Mouse (Mus musculus) cortical plate, adult 2 months (tissue): ENCODE data around the gene Gm11938. TPM values are rescaled to one million over a fixed set of nuclear protein-coding genes. Genes with fewer than 3 reads are reported as not detected.

Experiments
- H3K27ac ChIP-seq: fragments of 200-500 bp; 2 replicates; pipeline ENCODE4 v1.5.1; 2012; ENCODE audit warnings: low read length, control low read depth, inconsistent platforms; ENCODE audit not compliant: insufficient read depth
- H3K4me1 ChIP-seq: fragments of 200-500 bp; 2 replicates; pipeline ENCODE4 v1.6.1; 2011; ENCODE audit warnings: low read length; ENCODE audit not compliant: control insufficient read depth, insufficient read depth
- H3K4me3 ChIP-seq: fragments of 200-500 bp; 2 replicates; pipeline ENCODE4 v1.5.1; 2011; ENCODE audit warnings: mild to moderate bottlenecking, low read length, control low read depth; ENCODE audit not compliant: insufficient read depth
- CTCF ChIP-seq: fragments of 200-500 bp; IDR thresholded peaks from 2 replicates; pipeline ENCODE4 v1.5.1; 2011; ENCODE audit warnings: mild to moderate bottlenecking, control low read depth, low read length; ENCODE audit not compliant: insufficient read depth; ENCODE audit errors: extremely low read depth
- POLR2A ChIP-seq: fragments of 200-500 bp; IDR thresholded peaks from 2 replicates; pipeline ENCODE4 v1.6.1; 2011; ENCODE audit warnings: mild to moderate bottlenecking, low read length, control low read depth; ENCODE audit not compliant: insufficient read depth; ENCODE audit errors: extremely low read depth
- polyA plus RNA-seq: library from polyadenylated mRNA; depleted of rRNA; stranded (reverse); fragments of >200 nt; gene quantifications from 2 replicates; pipeline ENCODE4 v1.2.3, GENCODE M21; 2012; rRNA removed

Gene Gm11938
- polyA plus RNA-seq, 1 experiment = not detected

- TF ChIP-seq POLR2A (no peak), CTCF (peak; percentile 62)
- no peak overlapping the region for H3K4me3 ChIP-seq
- no peaks in the 10 kb centered on the region for H3K4me1 ChIP-seq
- H3K27ac ChIP-seq = no peak overlapping the region
These were observed 29.0 kb downstream of the Gm11938 start for GRCm38 (mm10) chr11:99574106-99574505.

- H3K4me1 ChIP-seq = no peaks in the 10 kb centered on the region
- H3K4me3 ChIP-seq = no peak overlapping the region
- H3K27ac ChIP-seq = no peak overlapping the region
- TF ChIP-seq POLR2A = no peak
These were observed 29.9 kb downstream of the Gm11938 start for GRCm38 (mm10) chr11:99573164-99573563.

- TF ChIP-seq POLR2A = no peak
- no peak for TF ChIP-seq CTCF
- Histone ChIP-seq H3K27ac (no peak within 1 kb of the TSS), H3K4me3 (no peak within 1 kb of the TSS), H3K4me1 (no peaks in the 10 kb centered on the region)
These were observed 36.6 kb downstream of the Gm11938 start, which contains the start of gene Krtap3-1 for GRCm38 (mm10) chr11:99566530-99566929. Gene Krtap3-1, minus strand, starts transcription at chr11:99566630.

GRCm38 (mm10) chr11:99562580-99562979 lies 40.5 kb downstream of the Gm11938 start:
- no peak for TF ChIP-seq POLR2A
- TF ChIP-seq CTCF = no peak
- Histone ChIP-seq H3K4me1 (no peaks in the 10 kb centered on the region; the same call in 1 of the 2 replicates), H3K27ac (no peak overlapping the region), H3K4me3 (no peak overlapping the region)

GRCm38 (mm10) chr11:99559366-99559765 lies 43.7 kb downstream of the Gm11938 start, which contains the start of gene Gm11939:
Gene Gm11939, minus strand, starts transcription at chr11:99559466.
- Histone ChIP-seq H3K4me3 (no peak within 1 kb of the TSS), H3K4me1 (no peaks in the 10 kb centered on the region; the same call in 1 of the 2 replicates), H3K27ac (no peak within 1 kb of the TSS)
- TF ChIP-seq CTCF (no peak), POLR2A (no peak)

- H3K4me3 ChIP-seq = no peak overlapping the region
- TF ChIP-seq POLR2A (no peak), CTCF (no peak)
- H3K4me1 ChIP-seq = no peaks in the 10 kb centered on the region; the same call in 1 of the 2 replicates
- no peak overlapping the region for H3K27ac ChIP-seq
These were observed 44.9 kb downstream of the Gm11938 start for GRCm38 (mm10) chr11:99557976-99558745.

- TF ChIP-seq POLR2A = no peak
- Histone ChIP-seq H3K4me1 (no peaks in the 10 kb centered on the region; the same call in 1 of the 2 replicates), H3K4me3 (no peak within 1 kb of the TSS), H3K27ac (no peak within 1 kb of the TSS)
These were observed 46.4 kb downstream of the Gm11938 start, which contains the start of gene Krtap3-2 for GRCm38 (mm10) chr11:99556753-99557152. Gene Krtap3-2, minus strand, starts transcription at chr11:99556853.

- H3K4me1 ChIP-seq = no peaks in the 10 kb centered on the region; the same call in 1 of the 2 replicates
- no peak overlapping the region for H3K27ac ChIP-seq
- no peak for TF ChIP-seq POLR2A
- TF ChIP-seq CTCF = no peak
- H3K4me3 ChIP-seq = no peak overlapping the region
These were observed 46.9 kb downstream of the Gm11938 start for GRCm38 (mm10) chr11:99556195-99556594.

Other genes starting within 250 kb of the Gm11938 start
- gene Krt28, start 228.4 kb downstream of the Gm11938 start, polyA plus RNA-seq = 0.15 and 0.25 TPM in 2 replicates
- gene Krt10, start 213.9 kb downstream of the Gm11938 start, polyA plus RNA-seq = 10.5 and 12.9 TPM in 2 replicates
- gene Krt12, start 181.0 kb downstream of the Gm11938 start, polyA plus RNA-seq = 16.4 and 16.9 TPM in 2 replicates
- 0.06 and 0.13 TPM in 2 replicates for gene Krt20, start 165.2 kb downstream of the Gm11938 start, polyA plus RNA-seq
- gene Krt23, start 110.2 kb downstream of the Gm11938 start, polyA plus RNA-seq = not detected in 2 replicates
- gene Krt39, start 82.0 kb downstream of the Gm11938 start, polyA plus RNA-seq = not detected in 2 replicates
- gene Krt40, start 60.1 kb downstream of the Gm11938 start, polyA plus RNA-seq = not detected in 2 replicates
- gene Krtap3-3, start 52.4 kb downstream of the Gm11938 start, polyA plus RNA-seq = not detected in 2 replicates
- gene Krtap3-2, start 46.5 kb downstream of the Gm11938 start, polyA plus RNA-seq = not detected in 2 replicates
- not detected in 2 replicates for gene Gm11939, start 43.8 kb downstream of the Gm11938 start, polyA plus RNA-seq
- gene Krtap3-1, start 36.7 kb downstream of the Gm11938 start, polyA plus RNA-seq = not detected in 2 replicates
- gene Krtap1-5, start 22.3 kb downstream of the Gm11938 start, polyA plus RNA-seq = not detected in 2 replicates
- not detected in 2 replicates for gene Krtap1-4, start 19.7 kb downstream of the Gm11938 start, polyA plus RNA-seq
- gene Krtap1-3, start 12.0 kb downstream of the Gm11938 start, polyA plus RNA-seq = not detected in 2 replicates
- not detected in 2 replicates for gene Krtap9-3, start 5.2 kb downstream of the Gm11938 start, polyA plus RNA-seq
- gene Gm11937, start 6.9 kb upstream of the Gm11938 start, polyA plus RNA-seq = not detected in 2 replicates
- gene Krtap2-4, start 11.5 kb upstream of the Gm11938 start, polyA plus RNA-seq = not detected in 2 replicates
- not detected in 2 replicates for gene Gm11562, start 17.1 kb upstream of the Gm11938 start, polyA plus RNA-seq
- gene Krtap4-1, start 24.9 kb upstream of the Gm11938 start, polyA plus RNA-seq = not detected in 2 replicates
- gene Krtap4-2, start 31.8 kb upstream of the Gm11938 start, polyA plus RNA-seq = not detected in 2 replicates
- gene Krtap4-7, start 40.8 kb upstream of the Gm11938 start, polyA plus RNA-seq = not detected in 2 replicates
- gene Gm11555, start 46.9 kb upstream of the Gm11938 start, polyA plus RNA-seq = not detected in 2 replicates
- not detected in 2 replicates for gene Gm11563, start 55.7 kb upstream of the Gm11938 start, polyA plus RNA-seq
- gene Krtap4-6, start 62.7 kb upstream of the Gm11938 start, polyA plus RNA-seq = not detected in 2 replicates
- not detected in 2 replicates for gene Gm14190, start 87.4 kb upstream of the Gm11938 start, polyA plus RNA-seq
- not detected in 2 replicates for gene Gm14180, start 131.0 kb upstream of the Gm11938 start, polyA plus RNA-seq
- not detected in 2 replicates for gene Gm11595, start 169.6 kb upstream of the Gm11938 start, polyA plus RNA-seq
- gene Krtap4-8, start 177.4 kb upstream of the Gm11938 start, polyA plus RNA-seq = not detected in 2 replicates
- not detected in 2 replicates for gene Krtap4-9, start 181.9 kb upstream of the Gm11938 start, polyA plus RNA-seq
- not detected in 2 replicates for gene Gm11596, start 190.2 kb upstream of the Gm11938 start, polyA plus RNA-seq
- gene Gm11569, start 195.6 kb upstream of the Gm11938 start, polyA plus RNA-seq = not detected in 2 replicates
- not detected in 2 replicates for gene Gm11554, start 201.1 kb upstream of the Gm11938 start, polyA plus RNA-seq
- not detected in 2 replicates for gene Krtap4-13, start 206.6 kb upstream of the Gm11938 start, polyA plus RNA-seq
- not detected in 2 replicates for gene Gm11564, start 212.4 kb upstream of the Gm11938 start, polyA plus RNA-seq
- gene 2300003K06Rik, start 234.8 kb upstream of the Gm11938 start, polyA plus RNA-seq = not detected in 2 replicates
- not detected in 2 replicates for gene Krtap4-16, start 248.3 kb upstream of the Gm11938 start, polyA plus RNA-seq